Mouse (Mus musculus) intestine, postnatal 0 days (tissue): ENCODE results near the gene Ldb1. TPM values are rescaled to one million over a fixed set of nuclear protein-coding genes. Genes with fewer than 3 reads are reported as not detected.

ENCODE experiments used
- ATAC-seq: fragments of 200-750 bp; cut with Nextera tagmentation; 2 replicates; pipeline ENCODE4 v1.8.0; 2017; ENCODE audit warnings: mild to moderate bottlenecking, moderate TSS enrichment, moderate library complexity
- H3K27ac ChIP-seq: fragments of 300-500 bp; sonication (generic); 2 replicates; pipeline ENCODE4 v1.5.1; 2014; ENCODE audit warnings: mild to moderate bottlenecking, low read depth, low read length, moderate library complexity
- H3K27me3 ChIP-seq: fragments of 300-500 bp; sonication (generic); replicated peaks from 2 replicates; pipeline ENCODE4 v1.6.1; 2014; ENCODE audit warnings: low read length, mixed read lengths; ENCODE audit not compliant: control insufficient read depth, insufficient read depth
- H3K36me3 ChIP-seq: fragments of 300-500 bp; sonication (generic); 2 replicates; pipeline ENCODE4 v1.6.1; 2014; ENCODE audit warnings: mild to moderate bottlenecking, moderate library complexity; ENCODE audit not compliant: control insufficient read depth, insufficient read depth
- H3K4me1 ChIP-seq: fragments of 300-500 bp; sonication (generic); replicated peaks from 2 replicates; pipeline ENCODE4 v1.6.1; 2014; ENCODE audit warnings: antibody characterized with exemption, low read length, mixed read lengths; ENCODE audit not compliant: control insufficient read depth, insufficient read depth
- H3K4me2 ChIP-seq: fragments of 300-500 bp; sonication (generic); replicated peaks from 2 replicates; pipeline ENCODE4 v1.6.1; 2014; ENCODE audit warnings: low read depth, mild to moderate bottlenecking, moderate library complexity
- H3K4me3 ChIP-seq: fragments of 300-500 bp; sonication (generic); 2 replicates; pipeline ENCODE4 v1.5.1; 2014; ENCODE audit warnings: low read depth, low read length
- H3K9ac ChIP-seq: fragments of 300-500 bp; sonication (generic); 2 replicates; pipeline ENCODE4 v1.6.1; 2014; ENCODE audit warnings: mild to moderate bottlenecking, low read depth, low read length
- H3K9me3 ChIP-seq: fragments of 300-500 bp; sonication (generic); 2 replicates; pipeline ENCODE4 v1.6.1; 2016; ENCODE audit warnings: mixed run types; ENCODE audit not compliant: control insufficient read depth
- CTCF ChIP-seq: sonication (generic); IDR thresholded peaks from 2 replicates; pipeline ENCODE4 v1.5.1; 2016; ENCODE audit warnings: low read depth, mild to moderate bottlenecking, control low read depth, antibody characterized with exemption, moderate library complexity
- WGBS: fragments of 180-500 bp; shearing (Covaris S2); extraction: QIAGEN DNeasy Blood & Tissue Kit; methylation state at CpG from one replicate; pipeline ENCODE4 v1.1.7; 2014; 5-methylcytosine and 5-hydroxymethylcytosine counted together
- polyA plus RNA-seq: library from polyadenylated mRNA; unstranded; fragments of >200 nt; fragmentation: Nextera tagmentation; extraction: Ambion mirVana; gene quantifications from 2 replicates; pipeline ENCODE4 v1.2.1, GENCODE M21; 2015

Gene Ldb1
- polyA plus RNA-seq, 1 experiment from 2014 or later = 31.0 TPM

DNA sequence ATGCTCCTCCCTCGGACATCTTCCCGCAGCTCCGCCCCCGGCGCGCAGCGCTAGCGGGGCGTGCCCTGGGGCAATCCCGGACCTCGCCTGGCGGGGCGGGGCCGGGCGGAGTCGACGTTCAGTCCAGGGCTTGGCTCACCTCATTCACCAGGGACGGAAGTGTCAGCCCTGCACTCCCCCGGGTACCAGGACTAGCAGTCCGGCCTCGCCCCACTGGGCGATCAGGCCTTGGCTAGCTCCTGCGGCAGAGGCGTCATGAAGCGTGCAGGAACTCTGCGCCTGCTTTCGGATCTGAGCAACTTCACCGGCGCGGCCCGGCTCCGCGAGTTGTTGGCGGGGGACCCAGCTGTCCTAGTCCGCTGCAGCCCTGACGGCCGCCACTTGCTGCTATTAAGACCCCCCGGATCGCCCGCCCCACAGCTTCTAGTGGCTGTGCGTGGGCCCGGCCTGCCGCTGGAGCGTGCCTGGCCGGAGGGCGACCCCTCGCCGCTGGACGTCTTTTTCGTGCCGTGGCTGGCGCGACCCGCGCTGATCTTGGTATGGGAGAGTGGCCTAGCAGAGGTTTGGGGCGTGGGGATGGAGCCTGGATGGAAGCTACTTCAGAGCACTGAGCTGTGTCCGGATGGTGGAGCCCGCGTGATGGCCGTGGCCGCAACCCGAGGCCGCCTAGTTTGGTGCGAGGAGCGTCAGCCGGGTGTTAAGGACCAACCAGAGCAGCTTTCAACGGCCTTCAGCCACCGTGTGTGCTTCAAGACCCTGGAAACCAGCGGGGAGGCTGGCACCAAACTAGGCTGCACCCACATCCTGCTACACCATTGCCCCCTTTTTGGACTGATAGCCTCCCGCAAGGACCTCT is 41.4 kb downstream of the Ldb1 start, which contains the start of gene Hps6:
TSS of gene Hps6 (plus strand) at position 138 of the 856 bp plus-strand sequence.
- H3K4me3 ChIP-seq = peak within 1 kb of the TSS; percentile 75
- 0 out of 2 replicates have a peak, but pooled peaks cover 13% of the 10 kb centered on the region for H3K36me3 ChIP-seq
- H3K4me1 ChIP-seq = peaks cover 7% of the 10 kb centered on the region; the same call in 1 of the 2 replicates
- peak; percentile 24 for TF ChIP-seq CTCF
- no peaks in the 10 kb centered on the region for H3K9me3 ChIP-seq
- ATAC-seq = peak; percentile 90
- 2% methylated on average over 70 of the region's 70 CpGs for WGBS
- H3K27me3 ChIP-seq = no peaks in the 10 kb centered on the region
- H3K9ac ChIP-seq = peak within 1 kb of the TSS; percentile 76
- peak within 1 kb of the TSS; percentile 64 for H3K27ac ChIP-seq
- H3K4me2 ChIP-seq = peak within 1 kb of the TSS; percentile 100

DNA sequence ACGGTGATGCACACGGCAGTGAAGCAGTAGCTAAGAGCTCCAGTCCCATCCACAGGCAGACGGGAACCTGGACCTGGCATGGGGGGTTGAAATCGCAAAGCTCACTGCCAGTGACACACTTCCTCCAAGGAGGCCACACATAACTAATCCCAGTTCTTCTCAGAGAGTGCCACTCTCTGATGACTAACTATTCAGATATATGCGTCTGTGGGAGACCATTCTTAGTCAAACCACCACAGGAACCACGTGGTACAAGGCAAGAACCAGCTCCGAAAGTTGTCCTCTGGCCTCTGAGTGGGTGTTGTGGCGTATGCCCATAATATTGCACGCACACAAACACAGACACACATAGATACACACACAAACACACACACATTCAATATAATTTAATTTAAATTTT is 42.7 kb downstream of the Ldb1 start:
- Histone ChIP-seq H3K27ac (no peak overlapping the region), H3K9me3 (no peaks in the 10 kb centered on the region), H3K9ac (no peak overlapping the region), H3K27me3 (no peaks in the 10 kb centered on the region), H3K4me2 (no peak overlapping the region), H3K4me1 (peaks cover 9% of the 10 kb centered on the region; the same call in 1 of the 2 replicates), H3K36me3 (0 out of 2 replicates have a peak, but pooled peaks cover 5% of the 10 kb centered on the region), H3K4me3 (no peak overlapping the region)
- 81% methylated on average over 9 of the region's 9 CpGs for WGBS
- ATAC-seq = no peak
- TF ChIP-seq CTCF = no peak

GRCm38 (mm10) chr19:45999378-45999777 is 45.6 kb downstream of the Ldb1 start:
- Histone ChIP-seq H3K4me1 (peaks cover 8% of the 10 kb centered on the region; the same call in 1 of the 2 replicates), H3K36me3 (no peaks in the 10 kb centered on the region), H3K4me3 (no peak overlapping the region), H3K9ac (no peak overlapping the region), H3K27me3 (no peaks in the 10 kb centered on the region), H3K27ac (no peak overlapping the region), H3K9me3 (no peaks in the 10 kb centered on the region), H3K4me2 (no peak overlapping the region)
- ATAC-seq = no peak
- WGBS = 51% methylated on average over 1 of the region's 1 CpGs
- TF ChIP-seq CTCF = no peak

DNA sequence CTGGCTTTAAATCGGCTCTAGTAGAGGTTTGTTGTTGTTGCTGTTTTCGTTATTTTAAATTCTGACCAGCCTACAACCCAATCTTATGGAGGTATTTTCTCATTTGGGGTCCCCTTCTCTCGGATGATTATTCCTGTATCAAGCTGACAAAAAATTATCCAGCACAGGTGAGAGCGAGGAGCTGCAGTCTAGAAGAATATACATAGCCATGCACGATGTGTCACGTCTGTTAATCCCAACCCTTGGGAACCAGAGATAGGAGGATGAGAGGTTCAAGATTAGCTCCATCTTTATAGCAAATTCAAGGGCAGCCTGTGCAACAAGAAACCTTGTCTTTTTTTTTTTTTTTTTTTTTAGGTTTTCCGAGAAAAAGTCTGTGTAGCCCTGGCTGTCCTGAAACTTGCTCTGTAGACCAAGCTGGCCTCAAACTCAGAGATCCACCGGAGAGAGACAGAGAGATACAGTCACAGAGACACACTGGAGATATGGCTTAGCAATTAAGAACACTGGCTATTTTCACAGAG is 46.3 kb downstream of the Ldb1 start:
- H3K4me1 ChIP-seq = 0 out of 2 replicates have a peak, but pooled peaks cover 2% of the 10 kb centered on the region
- no peak overlapping the region for H3K27ac ChIP-seq
- H3K4me2 ChIP-seq = peak overlapping the region; percentile 74
- H3K9me3 ChIP-seq = no peaks in the 10 kb centered on the region
- ATAC-seq = no peak; the same call in 1 of the 2 replicates
- H3K4me3 ChIP-seq = peak overlapping the region; percentile 83
- TF ChIP-seq CTCF = no peak
- no peaks in the 10 kb centered on the region for H3K36me3 ChIP-seq
- peak overlapping the region; percentile 80 for H3K9ac ChIP-seq
- 7% methylated on average over 8 of the region's 8 CpGs for WGBS
- H3K27me3 ChIP-seq = no peaks in the 10 kb centered on the region

GRCm38 (mm10) chr19:45997785-45998693 is 47.0 kb downstream of the Ldb1 start, which contains the start of gene Armh3:
TSS of gene Armh3 (minus strand) at chr19:45998488.
- 1% methylated on average over 76 of the region's 76 CpGs for WGBS
- no peaks in the 10 kb centered on the region for H3K36me3 ChIP-seq
- peak within 1 kb of the TSS; percentile 74 for H3K4me2 ChIP-seq
- ATAC-seq = peak; percentile 91
- H3K27me3 ChIP-seq = no peaks in the 10 kb centered on the region
- no peaks in the 10 kb centered on the region for H3K9me3 ChIP-seq
- peak within 1 kb of the TSS; percentile 83 for H3K4me3 ChIP-seq
- peak within 1 kb of the TSS; percentile 80 for H3K9ac ChIP-seq
- H3K4me1 ChIP-seq = 0 out of 2 replicates have a peak, but pooled peaks cover 2% of the 10 kb centered on the region
- TF ChIP-seq CTCF = no peak; the same call in 1 of the 2 replicates
- H3K27ac ChIP-seq = peak within 1 kb of the TSS; percentile 97
